Mouse (Mus musculus) adrenal gland, adult 8-10 months (tissue): Measurements from ENCODE around the gene Gpr62. TPM values are rescaled to one million over a fixed set of nuclear protein-coding genes. Genes with fewer than 3 reads are reported as not detected.
A peak's percentile ranks its signal among the peaks of the same experiment; 100 is the strongest.

ENCODE experiments used
- DNase-seq: peaks from one replicate; pipeline ENCODE4 v3.0.0; 2022
- total RNA-seq, 4 experiments: library from RNA; stranded (reverse); gene quantifications; 2 replicates each; pipeline ENCODE4 v1.2.4; 2022

Gene Gpr62
- total RNA-seq, 4 experiments from 2014 or later: 0.28 to 0.62 (median 0.46) TPM

DNA sequence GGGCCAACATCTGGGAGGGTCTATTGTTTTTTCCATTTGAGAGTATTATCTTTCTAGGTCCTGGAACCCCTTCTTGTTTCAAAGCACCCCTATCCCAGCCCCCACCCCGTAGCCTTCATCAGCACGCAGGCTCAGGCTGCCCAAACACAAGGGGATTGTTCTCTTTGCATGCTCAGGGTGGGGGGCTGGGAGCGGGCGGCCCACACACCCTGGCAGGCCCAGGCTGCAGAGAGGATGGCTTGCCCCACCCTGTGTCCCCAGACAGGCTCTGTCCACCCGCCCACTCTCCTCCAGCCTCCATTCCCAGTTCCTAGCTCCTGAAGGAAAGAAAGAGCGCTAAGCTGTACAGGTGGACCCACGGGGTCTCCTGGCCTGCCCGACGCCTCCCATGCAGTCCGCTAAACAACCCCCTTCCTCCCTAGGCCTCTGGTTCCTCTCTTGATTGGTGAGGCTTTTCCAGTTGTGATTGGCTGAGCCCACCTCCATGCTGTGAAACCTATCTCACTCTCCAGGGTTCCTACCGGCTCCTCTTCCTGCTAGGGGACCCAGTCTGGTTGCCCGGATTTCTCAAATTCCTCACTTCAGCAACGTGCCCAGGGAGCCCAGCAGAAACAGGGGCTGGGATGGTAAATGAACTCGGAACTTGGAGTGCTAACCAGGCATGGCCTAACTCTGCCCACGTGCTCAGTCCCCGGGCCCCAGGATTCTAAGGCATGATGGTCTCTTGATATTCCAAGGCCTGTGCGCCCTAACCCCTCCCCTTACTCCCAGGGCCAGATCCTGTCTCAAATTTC, 10.7 kb downstream of the Gpr62 start:
- no peak for DNase-seq

DNA sequence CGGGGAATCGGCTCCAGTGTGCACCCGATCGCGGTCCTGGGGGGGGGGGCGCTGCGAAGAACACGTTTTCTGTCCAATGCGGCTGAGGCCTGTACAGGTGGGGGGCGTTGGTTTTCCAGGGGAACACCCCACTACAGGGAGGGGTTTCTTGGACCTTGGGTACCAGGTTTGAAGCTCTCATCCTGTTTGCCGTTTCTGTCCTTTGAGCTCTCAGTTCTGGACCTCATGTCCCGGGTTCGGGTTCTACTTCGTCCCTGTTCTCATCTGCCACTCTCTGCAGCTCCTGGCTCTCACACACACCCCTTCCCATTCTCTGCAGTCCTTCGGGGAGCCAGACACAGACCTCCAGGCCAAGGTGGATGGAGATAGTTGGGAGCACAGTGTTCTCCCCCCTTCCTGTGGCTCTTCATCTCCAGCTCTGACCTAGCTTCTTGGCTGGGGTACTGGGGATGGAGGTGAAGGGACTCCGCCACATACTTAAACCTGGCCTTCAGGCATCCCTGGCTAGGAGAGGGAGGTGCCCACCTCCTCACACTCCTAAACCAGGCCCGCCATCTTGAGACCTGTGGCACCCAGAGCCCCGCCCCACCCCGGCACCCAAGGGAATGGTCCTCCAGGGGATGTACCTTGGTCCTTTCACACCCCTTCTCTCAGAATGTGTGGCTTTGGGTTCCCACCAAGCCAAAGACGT, 11.5 kb downstream of the Gpr62 start:
- no peak for DNase-seq

GRCm38 (mm10) chr9:106453271-106454070, 12.3 kb downstream of the Gpr62 start, which contains the start of gene Pcbp4:
TSS of gene Pcbp4 (plus strand) at chr9:106453291.
- no peak for DNase-seq

DNA sequence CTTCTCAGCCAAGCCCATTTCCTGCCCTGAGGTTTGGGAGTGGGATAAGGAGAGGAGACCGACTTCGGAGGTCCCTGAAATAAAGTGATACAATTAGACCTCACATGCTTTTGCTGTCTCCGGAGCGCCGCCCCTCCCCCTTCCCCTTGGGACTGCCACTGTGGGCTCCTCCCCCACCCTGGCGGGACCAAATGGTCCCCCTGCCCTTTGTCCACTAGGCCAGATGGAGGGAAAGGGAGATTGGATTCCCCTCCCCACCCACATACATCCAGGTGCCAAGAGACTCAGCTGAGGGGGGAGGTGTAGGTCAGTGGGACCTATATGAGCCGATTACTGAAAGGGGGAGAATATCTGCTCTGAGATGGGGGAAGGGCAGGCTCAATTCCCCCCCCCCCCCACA, 12.9 kb downstream of the Gpr62 start:
- DNase-seq: no peak

DNA sequence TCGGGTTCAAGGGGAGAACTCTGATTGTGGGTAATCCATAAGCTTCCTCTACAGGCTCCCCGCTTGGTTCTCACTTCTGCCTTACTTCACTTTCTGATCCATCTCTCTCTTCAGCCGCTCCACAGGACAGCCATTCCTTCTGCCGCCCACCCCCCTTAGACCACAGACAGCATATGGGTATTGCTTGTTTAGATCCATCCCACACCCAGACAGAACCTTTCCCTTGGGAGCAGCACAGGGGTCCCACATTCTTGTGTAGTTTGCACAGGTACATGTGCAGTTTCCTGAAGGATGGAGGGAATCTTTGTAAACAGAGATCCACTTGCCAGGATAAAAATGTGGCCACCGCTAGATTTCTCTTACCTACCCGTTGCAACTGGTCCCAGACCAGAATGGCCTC, 13.4 kb downstream of the Gpr62 start:
- DNase-seq: no peak

DNA sequence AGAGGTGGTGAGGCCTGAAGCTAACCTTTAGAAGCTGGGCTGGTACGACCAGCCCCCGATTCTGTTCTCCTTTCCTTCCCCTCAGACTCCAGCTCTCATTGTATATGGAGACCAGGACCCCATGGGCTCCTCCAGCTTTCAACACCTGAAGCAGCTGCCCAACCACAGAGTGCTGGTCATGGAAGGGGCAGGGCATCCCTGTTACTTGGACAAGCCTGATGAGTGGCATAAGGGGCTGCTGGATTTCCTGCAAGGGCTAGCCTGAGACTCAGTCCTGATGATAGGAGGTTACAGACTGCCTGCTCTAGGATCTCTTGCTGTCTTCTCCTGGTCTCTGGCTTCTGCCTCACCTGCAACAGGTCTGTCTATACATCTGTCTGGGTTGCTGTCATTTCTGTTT, 13.8 kb downstream of the Gpr62 start:
- DNase-seq: no peak

- no peak for DNase-seq
Observed at GRCm38 (mm10) chr9:106451298-106451697, 14.4 kb downstream of the Gpr62 start.

- DNase-seq: peak; percentile 64
Observed at GRCm38 (mm10) chr9:106450661-106451060, 15.1 kb downstream of the Gpr62 start.

- DNase-seq: no peak
Observed at GRCm38 (mm10) chr9:106449947-106450346, 15.8 kb downstream of the Gpr62 start.

GRCm38 (mm10) chr9:106448498-106449031, 17.2 kb downstream of the Gpr62 start:
- DNase-seq: peak; percentile 75

GRCm38 (mm10) chr9:106447951-106448350, 17.8 kb downstream of the Gpr62 start:
- DNase-seq: no peak

- peak; percentile 95 for DNase-seq
Observed at GRCm38 (mm10) chr9:106447348-106447747, 18.4 kb downstream of the Gpr62 start, which contains the start of the genes Abhd14b and Abhd14a. TSS of gene Abhd14b (plus strand) at chr9:106447459. TSS of gene Abhd14a (minus strand) at chr9:106447678.

GRCm38 (mm10) chr9:106444836-106445235, 20.9 kb downstream of the Gpr62 start:
- no peak for DNase-seq

GRCm38 (mm10) chr9:106442680-106443079, 23.1 kb downstream of the Gpr62 start:
- no peak for DNase-seq

GRCm38 (mm10) chr9:106436566-106436965, 29.2 kb downstream of the Gpr62 start:
- DNase-seq: no peak

DNA sequence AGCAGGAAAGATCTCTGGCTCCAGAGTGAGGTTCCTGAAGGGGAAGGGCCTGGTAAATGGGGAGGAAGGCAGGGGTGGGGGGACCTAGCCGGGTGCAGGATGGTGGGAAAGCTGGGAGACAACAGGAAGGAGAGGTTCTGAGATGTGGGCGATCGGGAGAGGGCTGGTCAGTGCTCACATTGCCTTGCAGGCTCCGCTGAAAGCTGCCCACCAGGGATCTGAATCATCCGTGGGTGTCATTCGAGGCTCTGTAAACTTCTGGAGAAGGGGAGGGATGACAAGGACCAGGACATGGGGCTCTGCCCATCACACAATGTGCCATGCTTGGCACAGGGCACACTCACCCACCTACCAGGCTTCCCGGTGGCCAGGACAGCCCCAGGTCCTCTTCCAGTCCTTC, 32.3 kb downstream of the Gpr62 start:
- no peak for DNase-seq

DNA sequence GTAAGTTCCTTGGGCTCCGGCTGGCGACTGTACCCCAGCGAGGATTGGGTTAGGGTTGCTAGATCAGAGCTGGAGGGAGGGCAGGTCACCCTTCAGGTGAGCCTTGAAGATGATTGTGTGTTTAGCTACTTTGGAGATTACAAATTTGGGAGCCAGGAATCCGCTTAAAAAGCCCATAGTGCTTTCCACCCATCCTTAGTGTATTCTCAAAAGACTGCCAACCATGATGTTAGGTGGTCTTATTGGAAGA, 35.8 kb downstream of the Gpr62 start:
- DNase-seq: no peak

DNA sequence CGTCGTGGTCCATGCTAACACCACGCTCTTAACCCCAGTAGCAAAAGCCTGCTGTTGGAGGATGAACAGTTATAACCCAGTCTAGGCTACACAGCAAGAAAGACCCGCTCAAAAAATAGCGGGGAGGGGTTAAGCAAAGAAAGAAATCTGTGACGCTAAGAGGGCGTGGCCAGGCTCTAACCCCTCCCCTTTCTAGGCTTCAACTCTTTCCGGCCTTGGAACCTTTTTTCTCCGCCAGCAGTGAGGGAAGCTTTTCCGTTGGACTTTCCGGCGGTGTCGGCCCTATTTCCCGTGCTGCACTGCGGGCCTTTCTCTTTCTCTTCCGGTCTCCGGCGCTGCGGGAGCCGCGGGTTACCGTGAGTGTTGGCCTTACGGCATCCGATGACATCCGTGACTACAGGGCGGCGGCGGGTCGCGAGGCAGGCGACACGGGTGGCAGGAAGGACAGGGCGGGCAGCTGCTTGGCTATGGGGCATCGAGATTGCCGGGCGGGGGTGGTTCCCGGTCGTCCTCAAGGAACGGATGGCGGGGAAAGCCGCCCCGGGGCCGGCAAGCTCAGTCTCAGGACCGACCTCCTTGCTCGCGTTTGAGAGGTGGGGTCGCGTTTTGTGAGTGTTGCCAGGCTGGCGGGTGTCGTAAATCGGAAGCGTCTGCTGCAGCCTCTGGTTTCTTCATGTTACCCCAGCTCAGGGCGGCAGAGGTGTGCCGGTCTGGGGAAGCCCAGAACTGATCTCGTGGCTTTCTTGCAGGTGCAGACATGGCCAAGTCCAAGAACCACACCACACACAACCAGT, 36.3 kb downstream of the Gpr62 start, which contains the start of gene Rpl29:
Gene Rpl29, plus strand, starts transcription at position 234 of the 794 bp plus-strand sequence.
- DNase-seq: peak; percentile 91

GRCm38 (mm10) chr9:106428719-106429220, 37.0 kb downstream of the Gpr62 start:
- DNase-seq: no peak

DNA sequence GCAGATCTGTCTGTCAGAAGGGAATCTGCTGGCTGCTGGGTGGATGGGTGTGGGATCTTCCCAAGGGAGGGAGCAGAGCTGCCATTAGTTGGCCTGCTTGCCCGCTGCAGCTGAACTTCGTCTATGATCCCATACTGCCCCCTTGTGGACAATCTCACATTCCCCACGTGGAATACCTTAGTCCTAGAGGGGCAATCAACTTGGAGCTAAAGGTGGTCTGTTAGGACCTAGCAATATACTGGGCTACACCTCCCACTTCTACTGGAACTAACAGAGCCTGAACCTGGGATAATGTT, 43.9 kb downstream of the Gpr62 start:
- DNase-seq: peak; percentile 73

DNA sequence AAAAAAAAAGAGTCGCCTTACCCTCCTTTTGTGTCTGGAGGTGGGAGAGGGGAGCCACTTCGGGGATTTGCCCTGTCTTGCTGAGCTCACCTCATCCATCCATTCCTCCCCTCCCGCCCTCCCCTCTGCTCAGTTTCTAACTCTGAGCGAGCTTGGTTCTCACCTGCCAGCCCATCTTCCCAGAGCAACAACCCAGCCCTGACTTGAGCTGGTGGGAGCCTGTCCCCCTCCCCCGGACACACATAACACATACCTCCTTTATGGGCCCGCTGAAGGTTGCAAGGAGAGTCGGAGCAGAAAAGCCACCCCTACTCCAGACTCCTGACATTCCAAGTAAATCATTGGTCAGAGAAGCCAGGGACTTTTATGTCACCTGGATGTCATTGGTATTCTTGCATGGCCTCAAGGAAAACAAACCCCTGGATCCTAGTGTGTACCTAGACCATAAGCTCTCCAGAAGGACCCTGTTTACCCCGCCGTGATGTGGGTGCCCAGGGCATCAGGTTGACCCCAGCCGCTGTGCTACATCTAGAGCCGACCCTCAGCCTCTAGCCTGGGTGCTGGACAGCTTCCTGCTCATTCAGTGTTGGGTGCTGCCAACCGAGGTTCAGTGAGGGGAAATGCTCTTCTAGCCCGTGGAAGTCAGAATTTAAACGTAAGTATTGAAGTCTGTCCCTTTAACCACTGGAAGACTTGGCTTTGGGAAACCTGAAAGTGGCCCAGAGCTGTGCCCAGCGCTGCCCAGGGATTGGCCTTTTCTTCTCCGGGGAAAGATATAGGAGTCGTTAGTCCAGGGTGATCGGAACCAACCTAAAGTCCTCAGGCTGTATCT, 44.5 kb downstream of the Gpr62 start:
- no peak for DNase-seq
